Mouse (Mus musculus) liver, adult 2 months (tissue): ENCODE measurements around the gene Gatm.

Experiments used
- CTCF ChIP-seq: fragments of 200-500 bp; IDR thresholded peaks from 2 replicates; pipeline ENCODE4 v1.5.1; 2011; ENCODE audit warnings: low read depth, low read length, control low read depth
- POLR2A ChIP-seq: fragments of 200-500 bp; IDR thresholded peaks from 2 replicates; pipeline ENCODE4 v1.6.1; 2011; ENCODE audit warnings: low read length, control low read depth; ENCODE audit not compliant: insufficient read depth; ENCODE audit errors: extremely low read depth

GRCm38 (mm10) chr2:122569439-122569838, 41.7 kb downstream of the Gatm start:
- TF ChIP-seq POLR2A (no peak), CTCF (peak; percentile 63; the same call in 1 of the 2 replicates)
